Mouse (Mus musculus) CH12.LX (cell line): Measurements from ENCODE around the gene Sfxn5. TPM values are rescaled to one million over a fixed set of nuclear protein-coding genes. Genes with fewer than 3 reads are reported as not detected.

Experiments used
- DNase-seq: peaks from one replicate; pipeline ENCODE4 v3.0.0-alpha.2; 2013; ENCODE audit errors: extremely low read depth
- H3K27ac ChIP-seq: 2 replicates; pipeline ENCODE4 v1.5.1; 2012; ENCODE audit warnings: low read depth, mild to moderate bottlenecking, control low read depth, moderate library complexity; ENCODE audit not compliant: insufficient read depth
- H3K27me3 ChIP-seq: replicated peaks from 2 replicates; pipeline ENCODE3; 2012; ENCODE audit warnings: inconsistent platforms
- H3K36me3 ChIP-seq, 2 experiments: replicated peaks in 1 of 2; 2 replicates each; pipeline versions ENCODE3 to v1.6.1; 2012; ENCODE audit warnings: inconsistent platforms in 1 of 2, low read length in 1 of 2, mild to moderate bottlenecking in 1 of 2, mixed read lengths in 1 of 2, moderate library complexity in 1 of 2; ENCODE audit not compliant: control insufficient read depth in 1 of 2, insufficient read depth in 1 of 2
- H3K4me1 ChIP-seq, 2 experiments: 2 replicates each; pipeline ENCODE4 v1.6.1; 2012; ENCODE audit warnings: inconsistent platforms in 1 of 2, moderate library complexity in 1 of 2; ENCODE audit not compliant: insufficient read depth in 2 of 2, control insufficient read depth in 1 of 2
- H3K4me2 ChIP-seq: 2 replicates; pipeline ENCODE4 v1.6.1; 2012; ENCODE audit warnings: low read depth, mild to moderate bottlenecking, control low read depth; ENCODE audit not compliant: poor library complexity, insufficient read depth, severe bottlenecking
- H3K4me3 ChIP-seq, 3 experiments: fragments of 150-350 bp in 1 of 3; sonication (generic) in 1 of 3; replicated peaks in 1 of 3; 2 replicates each; pipeline versions ENCODE3 to v1.5.1; 2011 to 2012; ENCODE audit warnings: low read depth in 2 of 3, low read length in 2 of 3, mild to moderate bottlenecking in 2 of 3, moderate library complexity in 2 of 3, control low read depth in 1 of 3, improper control_type of control experiment in 1 of 3, inconsistent platforms in 1 of 3, mixed read lengths in 1 of 3; ENCODE audit not compliant: poor library complexity in 1 of 3
- H3K79me2 ChIP-seq: replicated peaks from 2 replicates; pipeline ENCODE4 v1.6.1; 2012; ENCODE audit warnings: mild to moderate bottlenecking, moderate library complexity; ENCODE audit not compliant: control insufficient read depth, poor library complexity, insufficient read depth, severe bottlenecking; ENCODE audit errors: extremely low read depth
- H3K9ac ChIP-seq: 2 replicates; pipeline ENCODE4 v1.6.1; 2012; ENCODE audit warnings: low read depth, mild to moderate bottlenecking, control low read depth, moderate library complexity; ENCODE audit not compliant: insufficient read depth
- H3K9me3 ChIP-seq: replicated peaks from 2 replicates; pipeline ENCODE3; 2012; ENCODE audit warnings: low read length, inconsistent platforms, mixed read lengths
- BHLHE40 ChIP-seq: IDR thresholded peaks from 2 replicates; pipeline ENCODE4 v1.6.1; 2011; ENCODE audit warnings: mild to moderate bottlenecking, low read depth, low read length, improper control_type of control experiment
- CTCF ChIP-seq, 2 experiments: IDR thresholded peaks in 1 of 2; conservative IDR thresholded peaks in 1 of 2; 2 replicates each; pipeline ENCODE4 v1.5.1; 2011 to 2012; ENCODE audit warnings: low read depth in 2 of 2, low read length in 2 of 2, improper control_type of control experiment in 1 of 2, inconsistent platforms in 1 of 2, mild to moderate bottlenecking in 1 of 2, moderate library complexity in 1 of 2
- ELF1 ChIP-seq: IDR thresholded peaks from 2 replicates; pipeline ENCODE4 v1.6.1; 2014; ENCODE audit warnings: low read depth, mild to moderate bottlenecking, inconsistent platforms, low read length, improper control_type of control experiment
- EP300 ChIP-seq: IDR thresholded peaks from 2 replicates; pipeline ENCODE4 v1.6.1; 2011; ENCODE audit warnings: low read length, improper control_type of control experiment
- GABPA ChIP-seq: IDR thresholded peaks from 2 replicates; pipeline ENCODE4 v1.6.1; 2012; ENCODE audit warnings: low read depth, low read length, improper control_type of control experiment, inconsistent platforms; ENCODE audit not compliant: insufficient replicate concordance
- IRF4 ChIP-seq: IDR thresholded peaks from 2 replicates; pipeline ENCODE4 v1.6.1; 2014; ENCODE audit warnings: low read depth, mild to moderate bottlenecking, inconsistent platforms, low read length, improper control_type of control experiment
- JUN ChIP-seq: IDR thresholded peaks from 2 replicates; pipeline ENCODE4 v1.6.1; 2011; ENCODE audit warnings: low read depth, mild to moderate bottlenecking, low read length, improper control_type of control experiment, moderate library complexity; ENCODE audit not compliant: insufficient read depth
- JUND ChIP-seq: conservative IDR thresholded peaks from 2 replicates; pipeline ENCODE4 v1.6.1; 2011; ENCODE audit warnings: low read depth, low read length, improper control_type of control experiment
- KAT2A ChIP-seq: IDR thresholded peaks from 2 replicates; pipeline ENCODE4 v1.6.1; 2012; ENCODE audit warnings: low read length, improper control_type of control experiment, inconsistent platforms; ENCODE audit not compliant: insufficient replicate concordance
- MAFK ChIP-seq: IDR thresholded peaks from 2 replicates; pipeline ENCODE4 v1.6.1; 2011; ENCODE audit warnings: low read length, improper control_type of control experiment; ENCODE audit not compliant: insufficient replicate concordance
- MAX ChIP-seq: IDR thresholded peaks from 2 replicates; pipeline ENCODE4 v1.6.1; 2011; ENCODE audit warnings: low read length, improper control_type of control experiment
- MAZ ChIP-seq: IDR thresholded peaks from 2 replicates; pipeline ENCODE4 v1.6.1; 2012; ENCODE audit warnings: low read depth, mild to moderate bottlenecking, inconsistent platforms, low read length, improper control_type of control experiment, moderate library complexity
- MEF2A ChIP-seq: IDR thresholded peaks from 2 replicates; pipeline ENCODE4 v1.6.1; 2014; ENCODE audit warnings: low read depth, mild to moderate bottlenecking, inconsistent platforms, low read length, improper control_type of control experiment, borderline replicate concordance
- MYC ChIP-seq: IDR thresholded peaks from 2 replicates; pipeline ENCODE4 v1.6.1; 2011; ENCODE audit warnings: low read depth, mild to moderate bottlenecking, improper control_type of control experiment, low read length
- NELFE ChIP-seq: IDR thresholded peaks from 2 replicates; pipeline ENCODE4 v1.6.1; 2011; ENCODE audit warnings: low read depth, low read length, improper control_type of control experiment
- NRF1 ChIP-seq: IDR thresholded peaks from 2 replicates; pipeline ENCODE4 v1.6.1; 2014; ENCODE audit warnings: low read depth, mild to moderate bottlenecking, inconsistent platforms, low read length, improper control_type of control experiment, moderate library complexity
- PAX5 ChIP-seq: IDR thresholded peaks from 2 replicates; pipeline ENCODE4 v1.6.1; 2012; ENCODE audit warnings: low read length, inconsistent platforms, mixed read lengths
- POLR2A ChIP-seq: IDR thresholded peaks from 2 replicates; pipeline ENCODE4 v1.6.1; 2011; ENCODE audit warnings: low read depth, mild to moderate bottlenecking, improper control_type of control experiment, low read length
- POLR2AphosphoS2 ChIP-seq: IDR thresholded peaks from 2 replicates; pipeline ENCODE4 v1.6.1; 2011; ENCODE audit warnings: low read depth, low read length, improper control_type of control experiment
- RAD21 ChIP-seq: IDR thresholded peaks from 2 replicates; pipeline ENCODE4 v1.6.1; 2011; ENCODE audit warnings: low read depth, mild to moderate bottlenecking, low read length, improper control_type of control experiment, moderate library complexity
- RCOR1 ChIP-seq: conservative IDR thresholded peaks from 2 replicates; pipeline ENCODE4 v1.6.1; 2012; ENCODE audit warnings: low read depth, mild to moderate bottlenecking, inconsistent platforms, low read length, improper control_type of control experiment
- SIN3A ChIP-seq: IDR thresholded peaks from 2 replicates; pipeline ENCODE4 v1.6.1; 2012; ENCODE audit warnings: low read length, improper control_type of control experiment, inconsistent platforms
- SMC3 ChIP-seq: IDR thresholded peaks from 2 replicates; pipeline ENCODE4 v1.6.1; 2011; ENCODE audit warnings: low read depth, low read length, improper control_type of control experiment
- TBP ChIP-seq: conservative IDR thresholded peaks from 2 replicates; pipeline ENCODE4 v1.6.1; 2011; ENCODE audit warnings: low read depth, low read length, improper control_type of control experiment
- USF1 ChIP-seq: IDR thresholded peaks from 2 replicates; pipeline ENCODE4 v1.6.1; 2014; ENCODE audit warnings: low read depth, mild to moderate bottlenecking, inconsistent platforms, low read length, improper control_type of control experiment
- USF2 ChIP-seq: conservative IDR thresholded peaks from 2 replicates; pipeline ENCODE4 v1.6.1; 2011; ENCODE audit warnings: low read depth, low read length, improper control_type of control experiment
- ZNF384 ChIP-seq: IDR thresholded peaks from 2 replicates; pipeline ENCODE4 v1.6.1; 2012; ENCODE audit warnings: low read depth, low read length, improper control_type of control experiment, inconsistent platforms
- dilution Hi-C: fragments of 300-500 bp; cut with MboI; formaldehyde crosslinking; loops from 2 replicates; pipeline ENCODE4 v1.14.3; 2020; ENCODE audit warnings: low sequenced_read_pairs; ENCODE audit not compliant: extremely low pct_unique_long_range_greater_than_20kb, extremely low pct_ligation_motif_present
- in situ Hi-C: fragments of 300-500 bp; cut with MboI; formaldehyde crosslinking; loops from 3 replicates; pipeline ENCODE4 v1.14.3; 2019; ENCODE audit warnings: low sequenced_read_pairs, low pct_ligation_motif_present, low pct_unique_long_range_greater_than_20kb, mixed read lengths
- polyA plus RNA-seq: library from polyadenylated mRNA; unstranded; fragments of >175 nt; gene quantifications from 2 replicates; pipeline ENCODE4 v1.2.1, GENCODE M21; 2012; ENCODE audit warnings: low read depth; ENCODE audit not compliant: insufficient read length
- total RNA-seq, 2 experiments: library from RNA; depleted of rRNA; stranded (reverse); fragments of 300-350 nt in 1 of 2; fragments of >200 nt in 1 of 2; gene quantifications; 2 replicates each; pipeline ENCODE4 v1.2.3; 2012 to 2014

Gene Sfxn5
- total and polyA plus RNA-seq, 3 experiments = 0.55 to 0.93 (median 0.66) TPM

DNA sequence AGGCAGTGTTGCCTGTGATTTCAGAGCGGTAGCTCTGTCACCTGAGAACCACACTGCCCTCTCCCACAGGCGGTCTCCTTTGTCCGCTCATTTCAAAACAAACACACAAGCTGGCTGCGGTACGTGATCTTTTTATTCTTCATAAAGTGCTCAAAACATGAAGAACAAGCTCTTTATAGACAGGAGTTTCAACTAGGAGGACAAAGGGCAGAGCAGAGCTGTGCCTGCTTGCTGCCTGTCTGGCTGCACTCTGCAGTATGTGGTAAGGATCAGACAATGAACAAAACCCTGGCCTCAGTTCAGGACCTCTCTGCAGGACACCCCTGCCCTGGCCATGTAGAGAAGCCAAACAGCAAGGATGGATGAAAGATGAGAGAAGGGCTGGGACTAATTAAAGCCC lies 1.6 kb upstream of the Sfxn5 start:
- Histone ChIP-seq H3K27ac (no peak overlapping the region), H3K27me3 (peaks cover 53% of the 10 kb centered on the region), H3K9ac (no peak overlapping the region), H3K4me3 (no peak overlapping the region), H3K79me2 (no peaks in the 10 kb centered on the region), H3K9me3 (no peaks in the 10 kb centered on the region), H3K4me2 (no peak overlapping the region), H3K36me3 (no peaks in the 10 kb centered on the region), H3K4me1 (peaks cover 0 to 10% of the 10 kb centered on the region in 2 experiments; a peak in 2 of 4 replicates)
- no peak for DNase-seq
- dilution Hi-C loops (no loop called here), in situ Hi-C loops (no loop called here)
- TF ChIP-seq MAFK (no peak), ZNF384 (no peak), JUN (no peak), ELF1 (no peak), SMC3 (no peak), USF1 (no peak), NRF1 (no peak), USF2 (no peak), MAZ (no peak), JUND (no peak), KAT2A (no peak), BHLHE40 (no peak), IRF4 (no peak), POLR2AphosphoS2 (no peak), CTCF (conservative IDR thresholded peaks at IDR 0.05 in 1 of 2, IDR thresholded peaks at IDR 0.05 in 1 of 2; ENCODE audit: low read depth in 2 of 2, low read length in 2 of 2) (no peak), PAX5 (no peak), MYC (no peak), POLR2A (no peak), NELFE (no peak)

DNA sequence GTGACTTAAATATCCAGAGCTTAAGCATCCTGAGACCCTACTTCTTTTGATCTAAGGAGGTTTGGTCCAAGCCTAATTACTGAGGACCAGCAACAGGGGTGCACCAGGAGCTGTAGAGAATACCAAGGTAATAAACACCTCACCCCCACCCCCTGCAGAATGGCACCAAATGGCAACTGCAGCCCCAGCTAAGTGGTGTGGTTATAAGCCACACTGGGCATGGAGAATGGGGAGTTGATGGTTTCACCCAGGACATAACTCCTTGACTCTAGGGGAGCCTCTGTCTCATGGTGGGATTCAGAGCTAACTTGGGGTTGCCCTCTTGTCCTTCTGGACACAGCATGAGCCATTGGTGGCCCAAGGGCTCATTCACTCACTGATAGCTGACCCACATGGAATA lies 1.0 kb upstream of the Sfxn5 start:
- no peak overlapping the region for H3K4me2 ChIP-seq
- peaks cover 0 to 10% of the 10 kb centered on the region in 2 experiments; a peak in 2 of 4 replicates for H3K4me1 ChIP-seq
- in situ Hi-C loops (no loop called here), dilution Hi-C loops (no loop called here)
- H3K4me3 ChIP-seq = no peak overlapping the region
- H3K9ac ChIP-seq = no peak overlapping the region
- no peak overlapping the region for H3K27ac ChIP-seq
- peaks cover 48% of the 10 kb centered on the region for H3K27me3 ChIP-seq
- no peaks in the 10 kb centered on the region for H3K79me2 ChIP-seq
- TF ChIP-seq USF1 (no peak), TBP (no peak), PAX5 (no peak), BHLHE40 (no peak), GABPA (no peak), MAX (no peak), SIN3A (no peak), MEF2A (no peak), POLR2A (no peak), EP300 (no peak), RCOR1 (no peak), RAD21 (no peak)
- no peaks in the 10 kb centered on the region for H3K36me3 ChIP-seq
- no peaks in the 10 kb centered on the region for H3K9me3 ChIP-seq
- DNase-seq = no peak
